Mouse (Mus musculus): Measurements from ENCODE around the gene Gja1. TPM values are rescaled to one million over a fixed set of nuclear protein-coding genes. Genes with fewer than 3 reads are reported as not detected.

Gene Gja1
- 0.66 TPM for polyA plus RNA-seq (2017; shearing (Covaris generic))

DNA sequence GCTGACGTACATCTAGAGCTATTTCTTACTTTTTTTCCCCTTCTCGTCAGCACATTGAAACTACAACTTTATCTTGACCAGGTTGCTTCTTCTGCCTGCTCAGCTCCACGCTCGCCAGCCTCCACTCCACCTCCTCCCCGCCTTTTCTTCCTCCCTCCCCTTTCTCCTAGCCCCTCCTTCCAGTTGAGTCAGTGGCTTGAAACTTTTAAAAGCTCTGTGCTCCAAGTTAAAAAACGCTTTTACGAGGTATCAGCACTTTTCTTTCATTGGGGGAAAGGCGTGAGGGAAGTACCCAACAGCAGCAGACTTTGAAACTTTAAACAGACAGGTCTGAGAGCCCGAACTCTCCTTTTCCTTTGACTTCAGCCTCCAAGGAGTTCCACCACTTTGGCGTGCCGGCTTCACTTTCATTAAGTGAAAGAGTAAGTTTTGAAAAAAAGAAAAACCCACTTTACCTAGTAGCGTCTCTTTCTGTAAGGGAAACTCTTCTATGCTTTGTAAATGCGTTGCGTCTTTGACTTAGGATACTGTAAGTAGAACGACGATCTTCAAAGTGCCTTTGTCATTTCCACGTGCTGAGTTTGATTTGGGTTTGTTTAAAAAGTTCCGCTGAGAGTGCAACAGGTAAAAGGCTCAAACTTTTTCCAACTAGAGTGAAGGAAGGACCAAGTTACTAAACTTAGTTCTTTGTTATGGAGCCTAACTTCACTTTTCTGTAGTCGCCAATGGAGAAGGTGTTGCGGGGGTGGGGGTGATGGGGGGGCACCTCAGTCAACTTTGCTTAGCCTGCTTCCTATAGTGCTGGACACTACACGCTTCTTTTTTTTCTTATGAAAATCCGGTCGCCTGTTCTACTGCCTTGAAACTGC lies at the start of gene Gja1:
Gja1 (plus strand) TSS at position 234 of the 869 bp plus-strand sequence.

Other genes starting within 250 kb of the Gja1 start
- gene Tbc1d32, start 148.6 kb upstream of the Gja1 start, polyA plus RNA-seq (2017; shearing (Covaris generic)), result 1.5 TPM